8 mouse cellular contexts compared by ENCODE assay signal in the genomic region with DNA sequence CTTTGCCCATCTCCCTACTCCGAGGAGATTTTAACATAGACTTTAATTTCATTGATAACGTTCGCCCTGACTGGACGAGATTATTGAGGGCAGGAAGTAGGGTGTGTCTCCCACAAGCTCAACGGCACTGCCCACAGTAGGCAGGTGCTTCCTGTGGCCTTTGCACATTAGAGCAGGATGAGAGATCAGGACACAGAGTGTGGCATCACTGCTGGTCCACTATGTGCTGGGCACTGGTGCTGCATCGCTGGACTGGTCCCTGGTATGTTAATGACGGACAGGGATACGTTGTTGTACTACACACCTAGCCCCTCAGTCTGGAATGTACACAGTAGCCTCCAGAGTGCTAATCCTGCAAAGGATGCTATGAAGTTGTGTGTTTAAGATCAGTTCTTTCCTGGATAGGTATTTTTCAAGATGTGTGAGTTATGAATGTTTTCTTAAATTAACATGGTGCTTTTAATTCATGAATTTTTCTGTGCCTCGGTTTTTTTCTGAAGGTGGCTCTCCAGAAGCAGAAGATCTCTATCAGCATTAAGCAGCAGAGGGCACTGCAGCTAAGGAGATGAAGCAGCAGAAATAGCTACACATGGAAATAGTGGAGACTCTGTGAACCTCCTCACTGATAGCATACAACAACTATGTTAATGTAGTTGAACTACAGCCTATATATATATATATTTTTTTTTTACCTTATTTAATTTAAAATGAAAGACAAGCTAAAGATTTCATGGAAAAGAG.
DNase-seq lines count a peak whose midpoint lies in the region; ATAC-seq lines count a peak whose summit lies in the region.

No protein-coding gene starts in this region.

- H3K9ac ChIP-seq in forebrain, embryonic 15.5 days (replicated peaks) = no peak overlapping the region
- no peak overlapping the region for H3K9ac ChIP-seq in hindbrain, embryonic 16.5 days (ENCODE audit: low read depth, low read length)
- H3K9ac ChIP-seq in midbrain, embryonic 15.5 days = no peak overlapping the region

- peak; percentile 39 for DNase-seq in ovary, postnatal 14 days (ENCODE audit: low spot score)
- DNase-seq in ovary, postnatal 10 days (ENCODE audit: low spot score) = no peak
- DNase-seq in cerebellum, adult 11-12 months = peak; percentile 53
- peak; percentile 61 for DNase-seq in left cerebral cortex, postnatal 4 days
- peak; percentile 36 to 52 for DNase-seq in spleen, postnatal 14 days (ENCODE audit: low spot score in 2 of 2)

- H3K36me3 ChIP-seq in forebrain, embryonic 15.5 days = no peaks in the 10 kb centered on the region
- no peaks in the 10 kb centered on the region for H3K36me3 ChIP-seq in hindbrain, embryonic 16.5 days (ENCODE audit: control insufficient read depth, insufficient read depth, low read length)
- H3K36me3 ChIP-seq in midbrain, embryonic 15.5 days (replicated peaks) = no peaks in the 10 kb centered on the region

- no peaks in the 10 kb centered on the region for H3K9me3 ChIP-seq in forebrain, embryonic 15.5 days
- no peaks in the 10 kb centered on the region for H3K9me3 ChIP-seq in hindbrain, embryonic 16.5 days (ENCODE audit: control insufficient read depth, low read length)
- H3K9me3 ChIP-seq in midbrain, embryonic 15.5 days = 0 out of 2 replicates have a peak, but pooled peaks cover 4% of the 10 kb centered on the region

- intact Hi-C loops in left cerebral cortex, postnatal 4 days (cut with DNase I) = loop anchor here (5.0 kb wide), 2 partner anchors 224 to 269 kb away; partner anchors contain the start of gene Rftn1

- H3K4me2 ChIP-seq in forebrain, embryonic 15.5 days (replicated peaks) = no peak overlapping the region
- no peak overlapping the region for H3K4me2 ChIP-seq in hindbrain, embryonic 16.5 days (ENCODE audit: low read length)
- H3K4me2 ChIP-seq in midbrain, embryonic 15.5 days = no peak overlapping the region

- peak; percentile 68 for ATAC-seq in forebrain, embryonic 15.5 days (replicated peaks)
- ATAC-seq in hindbrain, embryonic 16.5 days = peak; percentile 66
- peak; percentile 61 for ATAC-seq in midbrain, embryonic 15.5 days (replicated peaks)

- H3K4me3 ChIP-seq in forebrain, embryonic 15.5 days = no peak overlapping the region
- no peak overlapping the region for H3K4me3 ChIP-seq in hindbrain, embryonic 16.5 days (ENCODE audit: low read length)
- no peak overlapping the region for H3K4me3 ChIP-seq in midbrain, embryonic 15.5 days

- 0 out of 2 replicates have a peak overlapping the region, but pooled peaks have one; percentile 34 for H3K27ac ChIP-seq in forebrain, embryonic 15.5 days (replicated peaks)
- H3K27ac ChIP-seq in hindbrain, embryonic 16.5 days (ENCODE audit: low read depth, low read length) = no peak overlapping the region
- H3K27ac ChIP-seq in midbrain, embryonic 15.5 days = no peak overlapping the region

- 70% methylated on average over 9 of the region's 9 CpGs for WGBS in forebrain, embryonic 15.5 days
- 69% methylated on average over 9 of the region's 9 CpGs for WGBS in hindbrain, embryonic 16.5 days
- 69% methylated on average over 9 of the region's 9 CpGs for WGBS in midbrain, embryonic 15.5 days

- peaks cover 16% of the 10 kb centered on the region for H3K4me1 ChIP-seq in forebrain, embryonic 15.5 days
- H3K4me1 ChIP-seq in hindbrain, embryonic 16.5 days (ENCODE audit: control insufficient read depth, insufficient read depth, low read depth, low read length) = no peaks in the 10 kb centered on the region
- H3K4me1 ChIP-seq in midbrain, embryonic 15.5 days = no peaks in the 10 kb centered on the region

- H3K27me3 ChIP-seq in forebrain, embryonic 15.5 days = no peaks in the 10 kb centered on the region
- no peaks in the 10 kb centered on the region for H3K27me3 ChIP-seq in hindbrain, embryonic 16.5 days (replicated peaks; ENCODE audit: control insufficient read depth, insufficient read depth, low read length)
- H3K27me3 ChIP-seq in midbrain, embryonic 15.5 days (replicated peaks) = no peaks in the 10 kb centered on the region
